Mouse (Mus musculus): Measurements from ENCODE around the gene AI464131.
A peak's percentile ranks its signal among the peaks of the same experiment; 100 is the strongest.

AI464131 gene

GRCm38 (mm10) chr4:41505131-41505551 is 2.3 kb upstream of the AI464131 start:
- no peak for DNase-seq (ENCODE audit: low read depth, low spot score)

DNA sequence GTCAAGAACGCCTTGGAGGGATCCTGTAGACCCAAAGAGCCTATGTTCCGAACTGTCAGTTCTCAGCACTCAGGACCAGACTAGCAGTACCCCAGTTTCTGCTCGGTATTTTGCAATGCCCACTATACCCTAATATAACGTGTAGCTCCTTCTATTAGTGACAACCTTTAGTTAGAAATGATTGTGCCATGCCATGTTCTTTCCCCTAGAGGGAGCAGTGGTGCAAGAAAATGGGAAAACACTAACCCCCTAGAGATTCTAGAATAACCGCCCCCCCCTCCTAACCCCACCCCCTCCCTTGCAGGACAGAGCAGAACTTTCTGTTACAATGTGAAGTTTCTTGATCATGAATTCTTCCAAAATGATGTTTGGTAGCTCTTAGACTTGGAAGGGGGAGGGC is 1.4 kb upstream of the AI464131 start:
- no peak for DNase-seq (ENCODE audit: low read depth, low spot score)

- peak; percentile 88 for DNase-seq (ENCODE audit: low read depth, low spot score)
Observed at GRCm38 (mm10) chr4:41502171-41502940, 520 bp downstream of the AI464131 start.

DNA sequence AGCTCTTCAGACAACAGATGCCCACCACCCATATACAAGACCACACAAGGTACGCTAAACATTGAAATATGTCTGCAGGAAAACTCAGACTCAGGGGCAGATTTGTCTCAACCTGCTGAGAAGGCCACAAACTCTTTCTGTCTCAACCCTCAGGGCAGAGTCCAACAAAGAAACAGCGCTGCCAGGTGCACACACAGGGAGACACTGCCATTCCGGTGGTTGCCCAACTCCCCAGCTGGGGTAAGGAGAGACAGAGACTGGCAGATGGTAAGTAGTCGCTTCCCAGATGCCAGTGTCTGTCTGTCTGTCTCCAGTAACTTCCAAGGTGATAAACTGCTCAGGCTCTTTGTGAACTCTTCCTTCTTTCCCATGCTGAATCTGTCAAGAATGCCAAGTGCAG is 2.1 kb downstream of the AI464131 start:
- DNase-seq (ENCODE audit: low read depth, low spot score): no peak

DNA sequence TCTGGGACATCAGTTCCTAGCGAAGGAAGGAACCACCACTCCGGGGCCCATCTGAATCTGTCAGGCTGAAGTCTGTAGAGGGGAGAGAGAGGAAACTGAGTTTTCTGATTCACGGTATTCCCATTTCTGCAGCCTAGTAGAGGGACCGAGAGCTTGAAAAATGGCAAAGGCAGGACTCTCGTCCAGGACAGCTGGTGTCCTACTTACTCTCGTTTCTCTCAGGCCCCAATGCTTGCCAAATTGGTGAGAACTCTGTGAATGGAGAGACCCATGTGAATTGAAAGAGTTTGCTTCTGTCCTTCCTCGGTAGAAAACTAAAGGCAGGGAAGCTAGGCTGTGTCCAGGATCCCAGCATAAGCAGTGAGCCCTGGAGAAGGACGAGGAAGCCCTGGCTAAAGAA is 3.3 kb downstream of the AI464131 start:
- no peak for DNase-seq (ENCODE audit: low read depth, low spot score)

GRCm38 (mm10) chr4:41498921-41499391 is 3.9 kb downstream of the AI464131 start:
- no peak for DNase-seq (ENCODE audit: low read depth, low spot score)

- DNase-seq (ENCODE audit: low read depth, low spot score): no peak
Observed at GRCm38 (mm10) chr4:41497995-41498845, 4.7 kb downstream of the AI464131 start.

DNA sequence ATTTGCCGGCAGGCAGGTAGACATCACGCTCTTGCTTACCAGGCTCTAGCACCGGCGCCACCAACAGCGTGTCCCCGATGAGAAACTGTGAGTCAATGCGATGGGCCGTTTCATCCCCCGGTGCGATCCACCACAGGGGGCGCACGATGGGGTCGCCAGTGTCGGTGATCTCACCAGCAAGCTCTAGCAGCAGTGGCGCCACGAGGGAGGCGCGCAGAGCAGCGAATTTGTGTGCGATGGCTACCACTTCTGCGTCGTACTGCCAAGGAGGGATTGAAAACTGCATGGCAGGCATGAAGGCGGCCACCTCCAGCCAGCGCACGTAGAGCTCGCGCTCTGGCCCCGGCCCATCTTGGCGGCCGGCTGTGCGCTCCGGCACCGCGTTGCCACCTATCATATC is 5.3 kb downstream of the AI464131 start:
- no peak for DNase-seq (ENCODE audit: low read depth, low spot score)

DNA sequence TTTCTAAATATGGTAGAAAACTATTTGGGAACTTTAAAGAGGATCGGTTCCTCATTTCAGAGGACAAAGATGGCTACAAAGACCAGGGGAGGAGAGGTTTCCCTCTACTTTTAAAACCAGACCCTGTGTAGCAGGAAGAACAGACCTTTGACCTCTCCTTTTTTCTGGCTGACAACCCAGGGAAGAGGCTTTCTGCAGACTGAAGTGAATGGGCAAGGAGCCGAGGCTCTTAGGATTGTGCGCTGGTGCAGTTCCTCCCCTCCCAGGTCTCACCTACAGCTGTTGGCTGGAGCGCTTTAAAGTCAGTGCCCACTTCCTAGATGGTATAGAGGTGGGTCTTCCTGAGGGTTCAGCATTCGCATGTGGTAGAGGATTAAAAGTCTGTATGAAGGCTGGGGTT is 5.8 kb downstream of the AI464131 start:
- DNase-seq (ENCODE audit: low read depth, low spot score): no peak

DNA sequence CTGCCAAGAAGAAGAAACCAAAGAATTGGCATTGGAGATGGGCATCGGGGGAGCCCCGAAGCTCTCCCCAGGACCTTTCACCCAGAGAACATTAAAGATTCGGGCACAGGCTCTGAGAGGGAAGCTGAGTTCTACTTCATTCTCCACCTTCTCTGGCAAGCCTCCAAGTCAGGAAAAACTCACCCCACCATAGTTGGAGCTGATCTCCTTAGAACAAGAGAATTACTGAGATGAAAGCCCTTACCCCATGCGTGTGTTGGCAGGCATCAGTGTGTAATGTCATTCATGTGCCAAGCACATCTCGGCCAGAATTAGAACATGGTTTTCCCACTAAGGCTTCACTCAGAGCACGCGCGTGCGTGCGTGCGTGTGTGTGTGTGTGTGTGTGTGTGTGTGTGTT is 7.0 kb downstream of the AI464131 start:
- no peak for DNase-seq (ENCODE audit: low read depth, low spot score)

GRCm38 (mm10) chr4:41495076-41495475 is 7.8 kb downstream of the AI464131 start:
- no peak for DNase-seq (ENCODE audit: low read depth, low spot score)

GRCm38 (mm10) chr4:41494378-41494777 is 8.5 kb downstream of the AI464131 start:
- DNase-seq (ENCODE audit: low read depth, low spot score): no peak

- DNase-seq (ENCODE audit: low read depth, low spot score): no peak
Observed at GRCm38 (mm10) chr4:41493464-41494116, 9.3 kb downstream of the AI464131 start.

DNA sequence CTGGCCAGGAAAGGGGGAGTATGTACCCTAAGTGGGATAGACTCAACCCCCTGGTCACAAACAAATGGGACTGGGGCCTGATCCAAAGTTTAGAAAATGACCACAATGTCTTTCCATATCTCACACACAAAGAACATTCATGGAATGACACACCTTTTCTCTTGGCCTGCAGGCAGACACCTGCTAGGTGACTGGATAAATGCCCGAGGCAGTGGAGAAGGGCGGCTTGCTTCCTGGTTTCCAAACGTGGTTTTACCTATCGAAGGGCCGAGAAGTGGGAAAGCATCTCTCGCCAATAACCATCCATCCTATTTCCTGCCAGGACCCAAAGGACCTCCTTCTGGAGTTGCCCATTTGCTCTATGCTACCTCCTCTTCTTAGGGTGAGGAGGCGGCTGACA is 9.9 kb downstream of the AI464131 start:
- no peak for DNase-seq (ENCODE audit: low read depth, low spot score)

DNA sequence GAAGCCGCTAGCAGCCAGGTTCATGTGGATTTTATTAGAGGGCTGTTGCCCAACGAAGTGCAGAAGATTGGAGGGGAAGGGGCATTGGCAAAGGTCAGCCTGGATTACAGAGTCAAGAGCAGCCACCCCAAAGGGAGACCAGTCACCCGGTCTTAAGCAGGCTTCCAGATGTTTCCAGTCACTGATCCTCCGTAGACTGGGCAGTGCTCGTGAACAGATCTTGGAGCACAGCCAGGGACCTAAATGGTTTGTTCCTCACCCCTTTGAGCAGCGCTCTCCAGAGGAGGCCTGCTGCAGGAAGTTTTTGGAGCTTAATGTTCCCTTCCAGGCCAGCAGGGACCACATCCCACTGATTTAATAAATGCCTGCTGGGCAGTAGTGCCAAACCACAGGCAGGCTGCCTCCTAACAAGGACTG is 21.3 kb downstream of the AI464131 start:
- peak; percentile 89 for DNase-seq (ENCODE audit: low read depth, low spot score)

GRCm38 (mm10) chr4:41480254-41480653 is 22.6 kb downstream of the AI464131 start:
- peak; percentile 85 for DNase-seq (ENCODE audit: low read depth, low spot score)

GRCm38 (mm10) chr4:41479456-41479804 is 23.4 kb downstream of the AI464131 start:
- DNase-seq (ENCODE audit: low read depth, low spot score): peak; percentile 62

GRCm38 (mm10) chr4:41478751-41479455 is 24.0 kb downstream of the AI464131 start:
- no peak for DNase-seq (ENCODE audit: low read depth, low spot score)

DNA sequence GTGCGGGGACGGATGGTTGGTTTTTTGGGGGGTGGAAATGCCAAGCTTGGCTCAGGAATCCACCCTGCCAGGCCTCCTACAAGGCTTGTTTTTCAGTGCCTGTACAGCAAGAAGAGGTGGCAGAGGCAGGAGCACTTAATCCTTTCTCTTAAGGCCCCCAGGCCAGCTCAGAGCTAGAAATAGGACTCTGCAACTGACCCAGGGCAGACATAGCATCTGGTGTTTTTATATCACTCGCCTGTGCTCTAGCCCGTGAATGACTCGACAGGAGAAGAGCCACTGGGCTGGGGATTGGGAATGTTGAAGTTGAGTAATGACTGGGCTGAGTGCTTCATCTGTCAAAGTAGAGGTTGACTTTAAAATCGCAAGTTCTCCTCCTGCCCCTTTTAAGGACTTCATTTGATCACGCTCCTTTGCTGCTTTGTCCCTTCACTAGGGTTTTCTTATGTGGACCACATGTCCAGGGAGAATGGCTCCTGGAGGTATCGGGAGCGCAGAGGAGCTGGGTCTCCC is 25.2 kb downstream of the AI464131 start:
- peak; percentile 75 for DNase-seq (ENCODE audit: low read depth, low spot score)

DNA sequence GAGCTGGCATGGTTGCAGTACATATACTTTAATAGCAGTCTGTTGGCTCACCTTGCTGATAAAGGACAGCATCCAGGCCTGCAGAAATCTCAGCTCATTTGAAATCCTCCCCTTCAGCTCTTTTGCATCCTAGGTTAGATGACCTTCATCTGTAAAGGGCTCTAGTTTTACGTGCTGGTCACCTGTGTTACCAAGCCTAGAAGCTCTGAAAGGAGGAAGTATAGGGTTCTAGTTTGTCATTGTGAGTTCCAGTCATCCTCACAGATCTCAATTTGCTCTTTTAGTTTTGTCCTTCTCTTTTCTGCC is 31.5 kb downstream of the AI464131 start:
- DNase-seq (ENCODE audit: low read depth, low spot score): no peak

GRCm38 (mm10) chr4:41470684-41471383 is 32.0 kb downstream of the AI464131 start:
- no peak for DNase-seq (ENCODE audit: low read depth, low spot score)

Data from skeletal muscle tissue, adult 2 months (tissue).